Mouse (Mus musculus) liver, embryonic 16.5 days (tissue): ENCODE data around the gene Slc22a15. TPM values are rescaled to one million over a fixed set of nuclear protein-coding genes. Genes with fewer than 3 reads are reported as not detected.

Source experiments
- ATAC-seq: fragments of 200-750 bp; cut with Nextera tagmentation; 2 replicates; pipeline ENCODE4 v1.8.0; 2017; ENCODE audit warnings: low read depth, mild to moderate bottlenecking, moderate number of reproducible peaks, moderate library complexity
- H3K27ac ChIP-seq: fragments of 300-500 bp; sonication (generic); 2 replicates; pipeline ENCODE4 v1.5.1; 2014; ENCODE audit warnings: mild to moderate bottlenecking, low read length
- H3K27me3 ChIP-seq: fragments of 300-500 bp; sonication (generic); 2 replicates; pipeline ENCODE4 v1.6.1; 2014; ENCODE audit warnings: low read depth, low read length, mixed read lengths; ENCODE audit not compliant: control insufficient read depth, insufficient read depth
- H3K36me3 ChIP-seq: fragments of 300-500 bp; sonication (generic); 2 replicates; pipeline ENCODE4 v1.6.1; 2014; ENCODE audit warnings: mild to moderate bottlenecking; ENCODE audit not compliant: control insufficient read depth, insufficient read depth
- H3K4me1 ChIP-seq: fragments of 300-500 bp; sonication (generic); 2 replicates; pipeline ENCODE4 v1.6.1; 2014; ENCODE audit warnings: low read depth, low read length, mixed read lengths; ENCODE audit not compliant: control insufficient read depth
- H3K4me2 ChIP-seq: fragments of 300-500 bp; sonication (generic); 2 replicates; pipeline ENCODE4 v1.6.1; 2014; ENCODE audit warnings: low read depth, low read length, mixed read lengths
- H3K4me3 ChIP-seq: fragments of 300-500 bp; sonication (generic); 2 replicates; pipeline ENCODE4 v1.5.1; 2014; ENCODE audit warnings: low read depth, mild to moderate bottlenecking, low read length
- H3K9ac ChIP-seq: fragments of 300-500 bp; sonication (generic); 2 replicates; pipeline ENCODE4 v1.6.1; 2014; ENCODE audit warnings: low read depth, low read length
- H3K9me3 ChIP-seq: fragments of 300-500 bp; sonication (generic); replicated peaks from 2 replicates; pipeline ENCODE4 v1.6.1; 2016; ENCODE audit warnings: low read length; ENCODE audit not compliant: control insufficient read depth
- WGBS: fragments of 180-500 bp; shearing (Covaris S2); extraction: QIAGEN DNeasy Blood & Tissue Kit; methylation state at CpG from one replicate; pipeline ENCODE4 v1.1.7; 2014; ENCODE audit not compliant: insufficient replicate concordance; 5-methylcytosine and 5-hydroxymethylcytosine counted together
- polyA plus RNA-seq: library from polyadenylated mRNA; unstranded; fragments of >200 nt; fragmentation: Nextera tagmentation; extraction: Ambion mirVana; gene quantifications from 2 replicates; pipeline ENCODE4 v1.2.1, GENCODE M21; 2015

Slc22a15 gene
- polyA plus RNA-seq, 1 experiment from 2014 or later, result 3.1 TPM

GRCm38 (mm10) chr3:101926636-101927035, 2.4 kb upstream of the Slc22a15 start:
- Histone ChIP-seq H3K27me3 (peaks cover 13% of the 10 kb centered on the region), H3K9me3 (no peaks in the 10 kb centered on the region), H3K27ac (no peak overlapping the region), H3K9ac (no peak overlapping the region), H3K4me3 (no peak overlapping the region), H3K4me2 (no peak overlapping the region), H3K36me3 (no peaks in the 10 kb centered on the region), H3K4me1 (no peaks in the 10 kb centered on the region; the same call in 1 of the 2 replicates)
- no peak for ATAC-seq

- Histone ChIP-seq H3K27me3 (peaks cover 13% of the 10 kb centered on the region), H3K27ac (no peak overlapping the region)
- 41% methylated on average over 1 of the region's 1 CpGs for WGBS
These were observed 1.4 kb upstream of the Slc22a15 start for GRCm38 (mm10) chr3:101925663-101926062.

DNA sequence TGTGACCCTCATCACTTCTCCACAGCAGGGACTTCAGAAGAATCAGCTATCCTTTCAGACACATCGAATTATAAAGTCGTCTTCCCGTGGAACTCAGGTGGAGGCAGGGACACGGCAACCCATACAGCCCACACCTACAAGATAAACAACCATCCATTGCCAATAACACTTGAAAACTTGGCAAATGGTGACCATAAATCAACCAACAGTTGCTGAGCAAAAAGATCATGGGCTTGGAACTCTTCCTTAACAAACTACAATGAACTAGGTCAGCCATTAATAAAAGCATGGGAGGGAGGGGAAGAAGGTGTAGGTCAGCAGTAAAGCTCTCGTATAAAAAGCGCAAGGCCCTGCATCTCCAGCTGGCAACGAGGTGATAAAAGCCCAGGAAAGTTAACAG, 1.9 kb downstream of the Slc22a15 start:
- H3K4me2 ChIP-seq, result no peak overlapping the region
- 63% methylated on average over 7 of the region's 7 CpGs for WGBS

More at GRCm38 (mm10) chr3:101925663-101926062, 1.4 kb upstream of the Slc22a15 start:
- no peaks in the 10 kb centered on the region for H3K36me3 ChIP-seq
- ATAC-seq, result no peak
- H3K4me3 ChIP-seq, result no peak overlapping the region
- no peak overlapping the region for H3K4me2 ChIP-seq
- H3K4me1 ChIP-seq, result no peaks in the 10 kb centered on the region; the same call in 1 of the 2 replicates
- H3K9me3 ChIP-seq, result no peaks in the 10 kb centered on the region
- H3K9ac ChIP-seq, result no peak overlapping the region

DNA sequence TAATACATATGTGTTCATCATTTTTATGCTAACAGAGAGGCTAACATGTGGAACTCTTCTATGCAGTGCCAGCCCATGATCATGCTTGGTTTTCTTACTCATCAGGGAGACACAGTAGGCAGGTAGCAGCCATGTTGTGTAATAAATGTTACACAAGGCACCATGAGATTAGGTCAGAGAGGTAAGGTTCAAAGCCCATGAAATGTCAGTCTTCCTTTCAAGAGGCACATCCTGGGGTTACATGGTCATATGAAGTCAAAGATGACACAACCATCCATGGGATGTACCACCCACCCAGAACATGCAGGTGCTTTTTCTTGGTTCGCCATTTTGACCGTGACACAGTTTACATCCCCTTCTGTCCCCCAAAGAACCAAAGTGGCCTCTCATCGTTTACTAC, 5.7 kb downstream of the Slc22a15 start:
- Histone ChIP-seq H3K4me3 (no peak overlapping the region), H3K4me2 (no peak overlapping the region), H3K27ac (no peak overlapping the region), H3K9ac (no peak overlapping the region), H3K36me3 (no peaks in the 10 kb centered on the region), H3K4me1 (peaks cover 3% of the 10 kb centered on the region; the same call in 1 of the 2 replicates), H3K9me3 (no peaks in the 10 kb centered on the region), H3K27me3 (peaks cover 2% of the 10 kb centered on the region; the same call in 1 of the 2 replicates)
- ATAC-seq, result no peak
- 67% methylated on average over 3 of the region's 3 CpGs for WGBS

More for the DNA sequence above, 1.9 kb downstream of the Slc22a15 start:
- ATAC-seq, result no peak
- Histone ChIP-seq H3K27me3 (peaks cover 13% of the 10 kb centered on the region), H3K27ac (no peak overlapping the region), H3K4me3 (no peak overlapping the region), H3K9me3 (no peaks in the 10 kb centered on the region), H3K9ac (no peak overlapping the region), H3K36me3 (no peaks in the 10 kb centered on the region), H3K4me1 (no peaks in the 10 kb centered on the region; the same call in 1 of the 2 replicates)

DNA sequence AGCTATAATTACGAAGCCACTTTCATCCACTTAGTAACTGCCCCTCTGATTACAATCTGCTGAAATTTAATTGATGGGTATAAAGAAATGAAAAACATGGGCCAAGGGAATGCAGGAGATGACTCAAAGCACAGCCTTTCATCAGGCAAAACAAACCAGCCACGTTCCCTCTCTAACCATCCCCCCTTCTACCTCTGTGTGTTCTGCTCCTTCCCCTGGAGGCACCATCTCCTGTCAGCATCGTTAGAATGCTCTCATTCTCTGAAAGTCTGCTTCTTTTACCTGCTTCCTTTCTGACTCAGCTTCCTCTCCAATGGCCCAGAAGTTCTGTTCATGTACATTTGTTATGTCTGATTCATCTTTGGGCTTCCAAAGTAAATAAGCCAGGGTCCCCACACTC, 6.6 kb downstream of the Slc22a15 start:
- 27% methylated on average over 3 of the region's 3 CpGs for WGBS
- Histone ChIP-seq H3K4me1 (peaks cover 3% of the 10 kb centered on the region; the same call in 1 of the 2 replicates), H3K9me3 (no peaks in the 10 kb centered on the region), H3K27me3 (no peaks in the 10 kb centered on the region), H3K4me3 (no peak overlapping the region), H3K9ac (no peak overlapping the region), H3K27ac (no peak overlapping the region), H3K36me3 (no peaks in the 10 kb centered on the region), H3K4me2 (no peak overlapping the region)
- ATAC-seq, result no peak

- no peak overlapping the region for H3K27ac ChIP-seq
- peaks cover 3% of the 10 kb centered on the region; the same call in 1 of the 2 replicates for H3K4me1 ChIP-seq
- no peaks in the 10 kb centered on the region for H3K36me3 ChIP-seq
- H3K27me3 ChIP-seq, result no peaks in the 10 kb centered on the region
- no peak for ATAC-seq
- no peak overlapping the region for H3K9ac ChIP-seq
- H3K4me2 ChIP-seq, result no peak overlapping the region
- 28% methylated on average over 5 of the region's 5 CpGs for WGBS
- no peak overlapping the region for H3K4me3 ChIP-seq
- no peaks in the 10 kb centered on the region for H3K9me3 ChIP-seq
These were observed 7.7 kb downstream of the Slc22a15 start for GRCm38 (mm10) chr3:101916525-101916924.

DNA sequence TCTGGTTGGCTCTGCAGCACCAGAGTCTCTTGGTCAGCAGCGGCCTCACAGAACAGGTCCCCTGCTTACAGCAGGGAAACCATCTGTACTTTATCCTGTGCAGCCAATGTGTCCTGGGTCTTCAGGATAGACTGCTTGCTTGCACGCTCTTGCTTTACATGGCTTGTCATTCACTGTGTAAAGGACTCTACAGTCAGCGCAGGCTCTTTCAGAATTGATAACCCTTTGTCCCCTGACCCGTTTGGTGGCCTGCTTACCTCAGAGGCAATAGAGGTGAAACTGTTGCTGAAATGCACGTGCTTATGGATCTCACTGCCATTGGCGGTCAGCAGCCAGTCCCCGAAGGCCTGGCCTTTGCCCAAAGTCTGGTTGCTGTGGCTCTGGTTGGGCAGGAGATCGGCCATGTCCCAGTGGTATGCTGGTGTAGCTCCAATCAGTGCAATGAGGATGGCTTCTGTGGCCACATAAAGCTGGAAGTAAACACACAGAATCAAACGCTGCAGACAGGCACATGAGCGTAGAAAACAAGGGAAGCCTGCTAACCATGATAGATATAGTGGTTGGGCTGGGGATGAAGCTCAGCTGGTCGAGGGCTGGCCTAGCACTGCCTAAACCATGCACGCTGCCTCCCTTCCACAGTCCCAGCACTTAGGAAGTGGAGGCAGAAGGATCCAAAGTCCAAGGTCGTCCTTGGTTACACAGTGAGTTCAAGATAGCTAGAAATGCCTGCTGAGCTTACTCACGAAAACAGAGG, 9.0 kb downstream of the Slc22a15 start:
- Histone ChIP-seq H3K4me3 (no peak overlapping the region), H3K4me1 (peaks cover 3% of the 10 kb centered on the region), H3K9ac (no peak overlapping the region), H3K27me3 (no peaks in the 10 kb centered on the region), H3K9me3 (no peaks in the 10 kb centered on the region), H3K4me2 (no peak overlapping the region), H3K36me3 (no peaks in the 10 kb centered on the region), H3K27ac (peak overlapping the region; percentile 60)
- WGBS, result 48% methylated on average over 14 of the region's 14 CpGs
- peak; percentile 85 for ATAC-seq

- Histone ChIP-seq H3K4me3 (no peak overlapping the region), H3K36me3 (no peaks in the 10 kb centered on the region), H3K9me3 (no peaks in the 10 kb centered on the region), H3K27me3 (no peaks in the 10 kb centered on the region), H3K9ac (no peak overlapping the region), H3K4me2 (no peak overlapping the region), H3K27ac (no peak overlapping the region), H3K4me1 (peaks cover 3% of the 10 kb centered on the region)
- ATAC-seq, result no peak
- WGBS, result 45% methylated on average over 5 of the region's 5 CpGs
These were observed 10.0 kb downstream of the Slc22a15 start for GRCm38 (mm10) chr3:101914266-101914665.

DNA sequence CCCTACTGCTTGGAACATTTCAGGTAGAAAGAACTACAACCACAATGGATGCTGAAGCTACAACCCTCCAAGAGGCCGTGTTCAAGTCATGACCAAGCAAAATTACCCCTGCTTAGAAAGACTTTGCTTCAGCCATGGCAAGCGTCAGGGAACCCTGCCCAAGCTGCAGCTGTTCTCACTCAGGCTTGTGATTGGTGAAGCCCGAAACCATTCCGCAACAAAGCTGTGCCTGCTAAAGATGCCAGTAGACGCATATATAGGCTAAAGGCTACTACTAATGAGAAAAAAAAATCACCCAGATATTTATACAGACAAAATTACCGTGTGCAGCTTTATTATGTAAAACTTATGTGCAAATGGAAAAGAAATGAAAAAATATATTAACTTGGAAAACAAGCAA, 12.2 kb downstream of the Slc22a15 start:
- Histone ChIP-seq H3K27me3 (no peaks in the 10 kb centered on the region), H3K4me2 (no peak overlapping the region), H3K4me3 (no peak overlapping the region), H3K4me1 (peaks cover 3% of the 10 kb centered on the region), H3K9me3 (no peaks in the 10 kb centered on the region), H3K27ac (no peak overlapping the region), H3K36me3 (no peaks in the 10 kb centered on the region), H3K9ac (no peak overlapping the region)
- 66% methylated on average over 6 of the region's 6 CpGs for WGBS
- no peak for ATAC-seq
